Mouse (Mus musculus) erythroblast, embryonic 14.5 days (primary cell): ENCODE measurements around the gene Pofut1.

ENCODE experiments used
- GATA1 ChIP-seq: IDR thresholded peaks from 2 replicates; pipeline ENCODE4 v1.6.1; 2012; ENCODE audit warnings: low read length, inconsistent platforms, mixed read lengths
- TAL1 ChIP-seq: IDR thresholded peaks from 3 replicates; pipeline ENCODE4 v1.6.1; 2012; ENCODE audit warnings: low read length, inconsistent platforms, mixed read lengths

DNA sequence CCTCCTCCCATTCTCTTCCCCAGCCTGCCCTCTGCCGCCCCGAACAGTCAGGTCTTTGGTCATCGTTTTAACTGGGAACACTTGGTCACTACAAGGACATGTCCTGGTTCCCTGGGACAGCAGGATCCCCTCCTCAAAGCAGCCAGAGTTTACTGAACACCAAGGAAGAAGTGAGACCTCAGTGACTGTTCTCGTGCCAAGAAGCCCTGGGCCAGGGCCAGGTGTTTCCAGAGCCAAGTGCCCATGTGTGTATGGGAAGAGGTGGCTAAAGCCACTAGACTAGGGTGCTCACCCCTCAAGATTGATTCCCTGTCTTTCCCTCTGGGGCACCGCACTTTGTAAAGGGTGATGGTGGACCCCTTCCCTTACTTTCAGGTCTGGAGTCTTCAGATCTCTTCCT, 32.0 kb upstream of the Pofut1 start:
- no peak for TF ChIP-seq TAL1
- no peak for TF ChIP-seq GATA1
